In the genomic region with DNA sequence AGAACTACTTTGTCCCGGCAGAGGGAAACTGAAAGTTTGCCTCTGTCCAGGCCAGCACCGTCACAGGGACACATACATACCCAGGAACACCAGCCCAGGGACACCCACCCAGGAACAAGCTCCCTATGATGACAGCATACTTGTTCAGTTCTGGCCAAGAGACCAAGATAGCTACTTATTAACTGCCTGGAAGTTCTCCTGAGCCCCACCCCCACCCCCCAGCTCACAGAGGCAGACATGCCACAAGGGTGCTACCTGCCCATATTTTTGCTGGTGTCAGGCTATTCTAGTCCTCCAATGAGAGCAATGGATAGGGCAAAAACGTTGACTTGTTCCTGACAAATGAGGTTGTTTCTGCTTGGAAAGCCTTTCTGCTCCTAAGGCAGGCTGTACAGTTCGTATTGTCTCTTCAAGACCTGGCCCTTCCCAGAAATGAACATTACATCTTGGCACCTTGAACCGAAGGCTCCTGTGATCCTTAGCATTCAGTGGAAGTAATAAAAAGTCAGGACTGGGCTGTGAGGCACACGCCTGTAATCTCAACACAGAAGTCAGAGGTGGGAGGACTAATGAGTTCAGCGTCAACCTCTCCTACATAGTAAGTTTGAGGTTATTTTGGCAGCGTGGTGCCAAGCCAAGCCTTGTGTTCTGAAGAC, we compare ENCODE assay signal across 23 mouse cellular contexts. TPM values are rescaled to one million over a fixed set of nuclear protein-coding genes. Genes with fewer than 3 reads are reported as not detected.
DNase-seq lines count a peak whose midpoint lies in the region; ATAC-seq and TF ChIP-seq lines count a peak whose summit lies in the region.
"Had no signal": no experiment of that assay in that cellular context is flagged by ENCODE, and none has a peak within 500 bp of the region (broad histone marks: within the 10 kb centered on the region; RNA-seq: fewer than 3 reads in every experiment).

No protein-coding gene starts in this region.

- H3K4me2 ChIP-seq in lung, postnatal 0 days (replicated peaks; ENCODE audit: low read depth, low read length): no peak overlapping the region
- no peak overlapping the region; the same call in 1 of the 2 replicates for H3K4me2 ChIP-seq in liver, embryonic 16.5 days (ENCODE audit: low read depth, low read length)
- no peak overlapping the region for H3K4me2 ChIP-seq in hindbrain, embryonic 12.5 days (replicated peaks)
- H3K4me2 ChIP-seq: embryonic facial prominence, embryonic 15.5 days; hindbrain, embryonic 13.5 days had no signal

- no peak for DNase-seq in lung, postnatal 0 days (ENCODE audit: low spot score)
- no peak for DNase-seq in lung, postnatal 4 days
- peak; percentile 41 for DNase-seq in kidney, adult 9 months
- DNase-seq in Muller cell, postnatal 12 days (ENCODE audit: inconsistent ontology term): no peak
- DNase-seq in cerebellum, postnatal 25 days: no peak
- DNase-seq: adrenal gland, adult 2 months; cerebellum, postnatal 10 days; embryo, embryonic 11 days; gastrocnemius, postnatal 14 days; heart, adult 2 months; left cerebral cortex, postnatal 4 days; lung, adult 18-20 months; midbrain, embryonic 14.5 days; retina, postnatal 1 day had no signal

- no peak for TF ChIP-seq CTCF in lung, postnatal 0 days (IDR thresholded peaks at IDR 0.05)

- no peaks in the 10 kb centered on the region for H3K4me1 ChIP-seq in lung, postnatal 0 days (ENCODE audit: insufficient read depth, low read depth, low read length)
- no peaks in the 10 kb centered on the region; the same call in 1 of the 2 replicates for H3K4me1 ChIP-seq in liver, embryonic 16.5 days (ENCODE audit: control insufficient read depth, low read depth, low read length)
- H3K4me1 ChIP-seq in hindbrain, embryonic 12.5 days: no peaks in the 10 kb centered on the region
- H3K4me1 ChIP-seq: hindbrain, embryonic 13.5 days had no signal

- H3K9me3 ChIP-seq in lung, postnatal 0 days (ENCODE audit: low read length): no peaks in the 10 kb centered on the region
- no peaks in the 10 kb centered on the region for H3K9me3 ChIP-seq in liver, embryonic 16.5 days (replicated peaks; ENCODE audit: control insufficient read depth, low read length)
- H3K9me3 ChIP-seq in hindbrain, embryonic 12.5 days (replicated peaks): no peaks in the 10 kb centered on the region
- H3K9me3 ChIP-seq: embryonic facial prominence, embryonic 15.5 days; forebrain, embryonic 10.5 days; G1E; hindbrain, embryonic 13.5 days had no signal

- H3K4me3 ChIP-seq in lung, postnatal 0 days (ENCODE audit: low read depth, low read length): no peak overlapping the region
- no peak overlapping the region for H3K4me3 ChIP-seq in liver, embryonic 16.5 days (ENCODE audit: low read depth, low read length)
- no peak overlapping the region for H3K4me3 ChIP-seq in hindbrain, embryonic 12.5 days
- H3K4me3 ChIP-seq: embryonic facial prominence, embryonic 15.5 days; forebrain, embryonic 10.5 days; heart, adult 2 months; hindbrain, embryonic 13.5 days had no signal

- no peaks in the 10 kb centered on the region for H3K27me3 ChIP-seq in lung, postnatal 0 days (replicated peaks; ENCODE audit: insufficient read depth, low read length)
- no peaks in the 10 kb centered on the region; the same call in none of the 2 replicates for H3K27me3 ChIP-seq in liver, embryonic 16.5 days (ENCODE audit: control insufficient read depth, insufficient read depth, low read depth, low read length)
- H3K27me3 ChIP-seq in hindbrain, embryonic 12.5 days: peaks cover 7% of the 10 kb centered on the region

- ATAC-seq in lung, postnatal 0 days: peak; percentile 46
- peak; percentile 64 for ATAC-seq in liver, embryonic 16.5 days (ENCODE audit: low read depth)
- ATAC-seq in hindbrain, embryonic 12.5 days (ENCODE audit: low FRiP score): no peak

- 59% methylated on average over 8 of the region's 8 CpGs for WGBS in lung, postnatal 0 days
- WGBS in liver, embryonic 16.5 days (ENCODE audit: insufficient replicate concordance): 47% methylated on average over 8 of the region's 8 CpGs
- WGBS in hindbrain, embryonic 12.5 days: 84% methylated on average over 8 of the region's 8 CpGs

- TF ChIP-seq EP300 in lung, postnatal 0 days (IDR thresholded peaks at IDR 0.05): no peak

- no peak overlapping the region for H3K9ac ChIP-seq in lung, postnatal 0 days (replicated peaks; ENCODE audit: low read depth)
- H3K9ac ChIP-seq in liver, embryonic 16.5 days (ENCODE audit: low read depth, low read length): no peak overlapping the region
- no peak overlapping the region for H3K9ac ChIP-seq in hindbrain, embryonic 12.5 days
- H3K9ac ChIP-seq: embryonic facial prominence, embryonic 15.5 days; hindbrain, embryonic 13.5 days had no signal

- H3K36me3 ChIP-seq in lung, postnatal 0 days (ENCODE audit: insufficient read depth, low read length): no peaks in the 10 kb centered on the region
- no peaks in the 10 kb centered on the region for H3K36me3 ChIP-seq in liver, embryonic 16.5 days (ENCODE audit: control insufficient read depth, insufficient read depth)
- no peaks in the 10 kb centered on the region for H3K36me3 ChIP-seq in hindbrain, embryonic 12.5 days
- H3K36me3 ChIP-seq: embryonic facial prominence, embryonic 15.5 days; forebrain, embryonic 10.5 days; G1E; hindbrain, embryonic 13.5 days had no signal

- H3K27ac ChIP-seq in lung, postnatal 0 days (ENCODE audit: low read length): no peak overlapping the region
- no peak overlapping the region for H3K27ac ChIP-seq in liver, embryonic 16.5 days (ENCODE audit: low read length)
- no peak overlapping the region for H3K27ac ChIP-seq in hindbrain, embryonic 12.5 days
- H3K27ac ChIP-seq: forebrain, embryonic 10.5 days; heart, adult 2 months; hindbrain, embryonic 13.5 days; macrophage had no signal

RNA-seq across cellular contexts. Expression of a gene that starts 13.0 kb away (rescaled TPM):
- polyA plus RNA-seq in lung, postnatal 0 days (2015; fragmentation: Nextera tagmentation; extraction: Ambion mirVana): 0.10 and 0.11 TPM in 2 replicates
- polyA plus RNA-seq in liver, embryonic 16.5 days (2015; fragmentation: Nextera tagmentation; extraction: Ambion mirVana): not detected in 2 replicates
- polyA plus RNA-seq in hindbrain, embryonic 12.5 days (2016; fragmentation: Nextera tagmentation; extraction: Ambion mirVana): 8.4 and 11.9 TPM in 2 replicates

RNA-seq across cellular contexts. Expression of a gene that starts 13.9 kb away (rescaled TPM):
- polyA plus RNA-seq in lung, postnatal 0 days (2015; fragmentation: Nextera tagmentation; extraction: Ambion mirVana): 3.2 and 3.7 TPM in 2 replicates
- 0.08 and 0.22 TPM in 2 replicates for polyA plus RNA-seq in liver, embryonic 16.5 days (2015; fragmentation: Nextera tagmentation; extraction: Ambion mirVana)
- 2.4 and 3.0 TPM in 2 replicates for polyA plus RNA-seq in hindbrain, embryonic 12.5 days (2016; fragmentation: Nextera tagmentation; extraction: Ambion mirVana)
- polyA plus RNA-seq: G1E had no signal

RNA-seq across cellular contexts. Expression of a gene that starts 43.8 kb away (rescaled TPM):
- polyA plus RNA-seq in lung, postnatal 0 days (2015; fragmentation: Nextera tagmentation; extraction: Ambion mirVana): 105 and 113 TPM in 2 replicates
- polyA plus RNA-seq in liver, embryonic 16.5 days (2015; fragmentation: Nextera tagmentation; extraction: Ambion mirVana): 26.0 and 26.5 TPM in 2 replicates
- 280 and 284 TPM in 2 replicates for polyA plus RNA-seq in hindbrain, embryonic 12.5 days (2016; fragmentation: Nextera tagmentation; extraction: Ambion mirVana)

RNA-seq across cellular contexts. Expression of a gene that starts 44.9 kb away (rescaled TPM):
- not detected in 2 replicates for polyA plus RNA-seq in lung, postnatal 0 days (2015; fragmentation: Nextera tagmentation; extraction: Ambion mirVana)
- not detected in 2 replicates for polyA plus RNA-seq in liver, embryonic 16.5 days (2015; fragmentation: Nextera tagmentation; extraction: Ambion mirVana)
- polyA plus RNA-seq in hindbrain, embryonic 12.5 days (2016; fragmentation: Nextera tagmentation; extraction: Ambion mirVana): not detected in 2 replicates
- polyA plus RNA-seq: adrenal gland, adult 2 months; frontal cortex, adult 2 months; G1E; heart, adult 2 months; heart, embryonic 16.5 days; hindbrain, embryonic 13.5 days; macrophage; midbrain, embryonic 14.5 days had no signal

RNA-seq across cellular contexts. Expression of a gene that starts 49.5 kb away (rescaled TPM):
- polyA plus RNA-seq in lung, postnatal 0 days (2015; fragmentation: Nextera tagmentation; extraction: Ambion mirVana): 1.7 and 2.3 TPM in 2 replicates
- polyA plus RNA-seq in liver, embryonic 16.5 days (2015; fragmentation: Nextera tagmentation; extraction: Ambion mirVana): 0.16 and 0.30 TPM in 2 replicates
- polyA plus RNA-seq in hindbrain, embryonic 12.5 days (2016; fragmentation: Nextera tagmentation; extraction: Ambion mirVana): 0.89 and 1.0 TPM in 2 replicates
- polyA plus RNA-seq: macrophage had no signal
